Mouse (Mus musculus) lung, postnatal 0 days (tissue): Measurements from ENCODE around the gene Sorcs2.

Experiments
- CTCF ChIP-seq: IDR thresholded peaks from 2 replicates; pipeline ENCODE4 v1.5.1; 2016; ENCODE audit warnings: antibody characterized with exemption, mild to moderate bottlenecking
- EP300 ChIP-seq: IDR thresholded peaks from 2 replicates; pipeline ENCODE4 v1.6.1; 2016; ENCODE audit warnings: antibody characterized with exemption, mild to moderate bottlenecking, control low read depth

DNA sequence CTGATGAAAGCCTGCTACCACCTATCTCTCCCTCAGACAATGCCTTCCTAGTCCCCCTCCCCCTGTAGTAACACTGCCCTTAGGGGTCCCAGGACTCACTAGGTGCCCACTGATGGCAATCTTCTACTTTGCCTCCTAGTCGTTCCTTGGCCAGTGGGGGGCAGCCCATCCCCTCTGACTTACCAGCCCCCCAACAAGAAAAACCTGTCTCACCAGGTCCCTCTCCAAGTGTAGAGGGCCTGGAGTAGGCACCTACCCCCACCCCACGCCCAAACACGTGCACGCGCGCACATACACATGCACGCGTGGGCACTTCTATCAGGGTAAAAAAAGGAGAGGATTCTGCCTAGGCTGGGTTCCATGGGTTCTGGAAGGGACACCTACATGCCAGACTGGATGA is 77.3 kb downstream of the Sorcs2 start:
- TF ChIP-seq CTCF (peak; percentile 34), EP300 (no peak)
